Mouse (Mus musculus) MEL-GATA-1-ER (cell line): ENCODE results near the gene Pou2af1.

Source experiments
- DNase-seq: peaks from one replicate; pipeline ENCODE4 v3.0.0-alpha.2; 2012; ENCODE audit warnings: low read depth; ENCODE audit errors: extremely low read depth

The Pou2af1 gene

DNA sequence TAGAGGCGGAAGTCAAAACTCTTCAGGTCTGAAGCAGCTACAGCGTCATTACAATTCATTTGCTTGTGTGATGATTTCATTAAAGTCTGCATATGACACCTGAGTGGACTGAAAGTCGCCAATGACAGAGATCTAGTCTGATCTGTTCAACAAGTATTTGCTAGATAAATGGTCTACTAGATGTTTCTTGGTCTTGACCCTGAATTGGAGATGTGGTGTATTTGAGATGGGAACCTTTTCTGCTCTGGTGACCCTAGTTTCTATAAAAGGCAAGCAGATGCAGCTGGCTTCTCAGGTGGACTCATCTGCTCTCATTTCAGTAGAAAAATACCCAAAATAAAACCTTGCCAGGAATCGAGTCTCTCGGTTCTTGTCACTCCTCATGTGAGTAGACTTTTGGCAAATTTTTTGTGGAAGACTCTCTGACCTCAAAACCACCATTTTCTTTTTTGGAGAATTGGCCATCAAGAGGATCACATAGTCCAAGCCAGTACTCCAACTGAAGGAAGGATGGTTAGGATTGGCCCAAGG is 12.2 kb downstream of the Pou2af1 start:
- no peak for DNase-seq

DNA sequence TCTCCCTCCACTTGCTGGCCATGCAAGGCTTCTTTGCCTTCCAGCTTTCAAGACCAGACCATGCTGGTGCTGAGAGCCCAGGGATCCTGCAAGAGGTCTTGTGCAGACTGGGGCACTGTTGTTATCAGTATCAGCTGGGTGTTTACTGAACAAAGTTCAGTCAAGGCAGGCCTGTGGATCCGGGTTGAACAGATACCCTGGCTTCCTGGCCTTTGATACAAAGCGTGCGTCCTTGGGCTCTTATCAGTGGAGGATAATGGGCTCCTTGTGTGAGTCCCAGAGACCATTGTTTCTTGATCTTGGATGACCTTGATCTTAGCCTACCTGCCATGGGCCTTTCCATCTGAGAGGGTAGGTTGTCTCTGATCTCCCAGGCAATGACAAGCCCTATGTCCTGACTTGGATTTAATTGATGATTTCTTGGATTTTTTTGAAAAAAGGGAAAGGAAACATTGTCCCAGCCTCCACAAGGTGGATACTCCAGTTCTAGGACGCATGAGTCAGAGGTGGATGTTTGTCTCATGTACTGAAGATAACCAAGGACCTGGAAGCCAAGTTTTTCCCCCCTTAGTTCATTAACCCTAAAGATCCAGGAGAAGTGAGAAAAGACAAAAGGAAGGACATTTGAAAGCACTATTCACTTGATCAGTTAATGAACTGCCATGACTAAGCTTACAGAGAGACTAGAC is 17.3 kb downstream of the Pou2af1 start:
- no peak for DNase-seq

DNA sequence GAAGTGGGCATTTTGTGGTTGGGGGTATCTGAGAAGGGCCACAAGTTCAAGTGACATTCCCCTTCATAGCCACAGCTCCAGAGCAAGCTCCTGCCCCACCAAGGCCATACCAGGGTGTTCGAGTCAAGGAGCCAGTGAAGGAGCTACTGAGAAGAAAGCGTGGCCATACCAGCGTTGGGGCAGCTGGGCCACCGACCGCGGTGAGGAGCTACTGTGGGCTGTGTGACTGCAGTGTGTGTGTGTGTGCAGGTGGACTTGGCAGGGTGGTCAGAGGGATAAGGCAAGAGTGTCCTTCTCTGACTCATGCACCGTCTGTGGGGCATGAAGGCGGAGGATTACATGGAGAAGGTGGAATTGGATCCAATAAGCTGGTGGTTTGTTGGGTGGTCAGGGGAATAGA is 18.7 kb downstream of the Pou2af1 start:
- no peak for DNase-seq

DNA sequence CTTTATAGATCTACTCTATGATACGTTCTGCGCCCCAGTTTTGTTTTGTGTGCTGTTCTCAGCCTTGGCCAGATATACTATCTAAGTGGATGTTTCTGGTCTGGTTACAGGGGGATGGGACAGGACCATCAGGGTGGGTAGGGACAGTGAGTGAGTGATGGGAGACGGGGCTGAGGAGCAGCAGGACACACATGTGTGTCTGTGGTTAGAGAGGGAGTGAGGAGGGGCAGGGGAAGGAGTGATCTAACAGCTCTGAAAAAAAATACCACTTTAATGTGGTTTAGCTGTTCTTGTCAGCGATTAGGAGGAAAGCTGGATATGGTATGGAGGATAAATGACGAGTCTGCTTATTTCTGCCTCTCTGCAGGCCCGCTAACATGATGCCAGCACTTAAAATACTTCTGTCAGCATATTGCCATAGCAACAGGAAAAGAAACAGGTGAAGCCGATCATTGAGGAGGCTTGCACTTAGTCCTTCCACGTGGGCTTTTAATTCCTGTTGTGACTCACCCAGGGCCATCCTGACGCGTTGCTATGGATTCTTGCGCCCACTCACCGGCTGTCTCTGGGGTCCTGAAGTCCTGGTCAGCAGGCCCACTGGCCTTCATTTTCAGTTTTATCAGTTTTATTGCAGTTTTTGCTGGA is 25.4 kb downstream of the Pou2af1 start:
- no peak for DNase-seq

DNA sequence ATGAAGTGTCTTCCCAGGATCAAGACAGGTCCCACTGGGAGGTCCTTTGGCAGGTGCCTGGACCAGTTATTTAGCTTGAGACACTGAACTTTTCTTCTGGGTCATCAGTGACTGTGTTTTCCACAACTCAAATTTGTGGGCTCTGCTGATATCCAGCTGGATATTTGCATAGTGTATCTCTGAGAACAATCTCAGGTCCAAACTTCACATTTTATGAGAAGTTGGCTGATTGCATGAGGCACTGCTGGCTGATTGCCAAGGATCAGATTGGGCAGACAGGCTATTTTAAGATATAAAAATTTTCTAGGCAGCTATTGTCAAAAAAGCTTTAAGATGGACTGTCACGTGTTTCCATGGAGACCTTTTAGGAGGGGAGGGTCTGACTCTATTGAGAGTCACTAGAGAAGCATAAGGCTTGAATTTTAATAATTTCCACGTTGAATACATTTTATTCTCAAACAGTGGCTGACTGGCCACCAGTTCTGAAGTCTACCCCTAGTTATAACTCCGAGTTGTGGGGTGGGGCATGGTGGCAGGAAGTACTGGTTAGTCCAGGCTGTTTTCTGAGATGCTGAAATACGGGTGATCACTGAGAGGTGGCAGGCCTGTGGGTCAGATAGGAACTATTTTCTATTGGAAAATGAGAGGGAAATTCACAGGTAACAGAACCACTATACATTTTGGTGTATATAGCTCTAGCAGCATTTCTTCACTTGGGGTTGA is 43.4 kb downstream of the Pou2af1 start:
- no peak for DNase-seq

DNA sequence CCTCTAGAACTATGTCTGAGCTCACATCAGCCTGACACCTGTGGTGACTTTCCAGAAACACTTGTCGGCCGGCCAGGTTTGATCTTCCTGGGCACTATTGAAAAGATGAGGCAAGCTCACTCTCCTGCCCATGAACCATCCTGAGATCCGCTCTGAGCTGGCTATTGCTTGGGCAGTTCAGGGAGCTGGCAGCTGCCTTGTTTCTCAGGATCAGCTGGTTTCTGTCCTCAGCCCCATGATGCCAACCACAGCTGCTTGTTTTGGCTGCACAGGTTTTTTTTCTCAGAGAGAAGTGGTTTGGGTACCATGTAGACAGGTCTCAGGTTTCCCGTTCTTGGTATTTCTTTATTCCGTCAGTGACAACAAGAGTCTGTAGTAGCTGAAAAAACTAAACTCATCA is 44.9 kb downstream of the Pou2af1 start:
- no peak for DNase-seq

DNA sequence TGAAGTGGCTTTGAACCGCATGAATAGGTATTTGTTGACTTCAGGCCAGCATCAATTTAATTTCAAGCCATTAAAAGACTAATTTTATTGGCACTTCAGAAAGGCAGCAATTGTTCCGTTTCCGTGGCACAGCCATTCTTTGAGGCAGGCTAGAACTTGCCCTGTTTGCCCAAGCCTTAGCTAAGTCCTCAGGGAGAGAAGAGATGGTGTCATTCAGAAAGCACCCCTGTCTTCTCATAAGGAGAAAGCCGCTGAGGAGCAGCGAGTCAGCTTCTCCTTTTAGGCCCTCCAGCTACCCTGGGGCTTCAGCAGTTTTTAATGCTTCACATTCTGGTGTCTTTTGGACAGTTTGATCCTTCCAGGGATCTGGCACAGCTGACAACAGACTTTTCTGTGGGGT is 55.3 kb downstream of the Pou2af1 start:
- DNase-seq = no peak

DNA sequence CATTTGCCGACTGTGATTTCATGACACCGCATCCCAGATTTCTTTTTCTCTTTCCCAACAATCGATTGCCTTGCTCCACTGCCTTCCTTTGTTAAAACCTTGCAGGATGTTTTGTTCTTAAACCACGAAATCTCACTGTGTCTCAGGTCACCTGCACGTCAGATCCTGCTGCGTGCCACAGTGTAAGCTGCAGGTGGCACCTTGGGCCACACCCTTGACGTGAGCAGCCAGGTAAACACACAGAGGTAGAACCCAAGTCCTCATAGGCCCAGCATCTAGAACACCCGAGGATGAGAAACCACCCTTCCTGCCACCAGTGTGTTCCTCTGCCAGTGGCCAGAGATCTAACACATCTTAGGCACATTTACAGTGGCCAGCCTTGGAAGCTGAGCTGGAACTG is 57.6 kb downstream of the Pou2af1 start:
- no peak for DNase-seq

DNA sequence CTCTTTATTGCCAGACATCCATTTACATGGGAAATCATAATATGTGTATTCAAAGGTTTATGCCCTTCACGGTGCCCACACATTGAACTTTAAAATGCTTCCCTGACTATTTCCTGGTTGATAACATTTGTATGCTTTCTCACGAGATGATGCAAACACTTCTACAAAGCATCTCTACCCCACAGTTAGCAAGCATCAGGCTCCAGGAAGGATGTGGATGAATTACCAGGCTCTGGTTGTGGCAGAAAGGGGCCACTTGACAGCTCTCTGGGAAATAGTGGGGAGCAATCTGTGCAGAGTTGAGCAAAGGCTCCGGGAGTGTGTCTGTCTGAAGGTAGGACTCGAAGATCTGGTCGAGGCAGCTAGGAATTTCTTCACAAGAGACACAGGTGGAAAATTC is 58.6 kb downstream of the Pou2af1 start:
- no peak for DNase-seq

DNA sequence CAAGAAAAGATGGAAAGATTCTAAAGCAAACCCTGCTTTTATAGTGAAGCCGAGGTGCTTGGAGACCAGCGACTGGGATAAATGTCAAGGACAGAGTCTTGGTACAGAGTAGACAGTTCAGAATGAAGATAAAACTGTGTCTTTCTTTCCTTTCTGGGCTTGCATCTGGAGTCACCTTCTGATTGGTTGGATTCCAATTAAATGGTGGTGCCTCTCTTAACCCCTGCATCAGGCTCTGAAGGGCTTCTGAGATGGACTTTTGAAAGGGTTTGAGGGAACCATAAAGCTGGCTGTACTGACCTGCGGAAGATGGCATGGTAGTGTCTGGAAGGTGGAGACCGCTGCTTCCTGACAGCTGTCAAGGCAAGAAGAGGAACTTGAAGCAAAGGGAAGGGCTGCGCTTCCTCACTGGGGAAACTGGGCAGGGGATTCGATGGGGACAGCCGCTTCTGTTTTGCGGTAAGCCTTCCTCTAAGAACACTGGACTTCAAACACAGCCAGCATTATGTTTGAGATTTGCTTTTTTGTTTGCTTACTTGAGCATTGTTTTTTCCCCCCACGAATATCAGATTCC is 60.2 kb downstream of the Pou2af1 start:
- DNase-seq = peak; percentile 41

DNA sequence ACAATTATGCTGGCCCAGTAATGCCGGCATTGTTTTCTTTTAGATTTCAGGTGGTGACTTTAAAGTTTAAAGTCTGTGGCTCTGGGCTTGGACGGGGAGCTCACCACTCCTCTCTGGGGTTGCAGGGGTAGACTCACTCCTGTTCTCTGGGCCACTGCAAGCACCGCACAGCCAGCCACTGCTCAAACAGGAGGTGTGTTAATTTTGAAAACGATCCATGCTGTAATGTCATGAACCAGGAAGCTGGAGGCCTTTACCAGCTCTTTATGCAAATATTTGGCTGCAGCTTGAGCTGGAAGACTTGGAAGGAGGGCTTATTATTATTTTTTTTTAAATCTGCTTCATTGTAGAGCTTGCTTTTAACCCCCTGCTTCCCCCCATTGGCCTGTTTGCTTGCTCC is 61.2 kb downstream of the Pou2af1 start:
- no peak for DNase-seq

DNA sequence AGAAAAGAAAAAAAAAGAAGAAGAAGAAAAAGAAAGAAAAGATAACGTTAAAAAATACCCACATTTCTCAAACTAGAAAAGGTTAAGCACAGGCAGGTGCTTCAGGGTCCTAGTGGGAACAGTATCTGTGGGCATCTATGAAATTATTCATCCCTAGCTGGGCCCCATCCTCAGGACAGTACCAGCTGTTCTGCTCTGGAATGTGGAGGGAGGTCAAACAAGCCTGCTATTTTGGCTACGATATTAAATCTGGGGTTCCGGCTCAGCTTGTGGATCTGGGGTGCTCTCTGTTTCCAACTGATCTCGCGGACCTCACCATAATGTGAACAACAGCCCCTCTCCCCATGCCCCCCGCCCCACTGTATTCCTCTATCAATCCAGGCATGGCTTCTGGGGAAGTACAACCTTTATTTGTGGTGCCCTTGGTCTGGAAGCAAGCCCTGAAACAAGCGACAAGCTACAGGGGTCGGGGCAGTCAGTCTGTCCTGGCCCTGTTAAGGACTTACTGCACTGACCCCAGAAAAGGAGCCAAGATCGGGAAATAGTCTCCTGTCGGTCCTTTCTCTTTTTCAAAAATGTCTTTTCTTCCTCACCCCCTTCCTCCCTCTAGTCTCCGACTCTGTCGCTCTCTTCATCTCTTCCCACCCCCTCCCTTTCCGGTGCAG is 64.5 kb downstream of the Pou2af1 start:
- DNase-seq = no peak

DNA sequence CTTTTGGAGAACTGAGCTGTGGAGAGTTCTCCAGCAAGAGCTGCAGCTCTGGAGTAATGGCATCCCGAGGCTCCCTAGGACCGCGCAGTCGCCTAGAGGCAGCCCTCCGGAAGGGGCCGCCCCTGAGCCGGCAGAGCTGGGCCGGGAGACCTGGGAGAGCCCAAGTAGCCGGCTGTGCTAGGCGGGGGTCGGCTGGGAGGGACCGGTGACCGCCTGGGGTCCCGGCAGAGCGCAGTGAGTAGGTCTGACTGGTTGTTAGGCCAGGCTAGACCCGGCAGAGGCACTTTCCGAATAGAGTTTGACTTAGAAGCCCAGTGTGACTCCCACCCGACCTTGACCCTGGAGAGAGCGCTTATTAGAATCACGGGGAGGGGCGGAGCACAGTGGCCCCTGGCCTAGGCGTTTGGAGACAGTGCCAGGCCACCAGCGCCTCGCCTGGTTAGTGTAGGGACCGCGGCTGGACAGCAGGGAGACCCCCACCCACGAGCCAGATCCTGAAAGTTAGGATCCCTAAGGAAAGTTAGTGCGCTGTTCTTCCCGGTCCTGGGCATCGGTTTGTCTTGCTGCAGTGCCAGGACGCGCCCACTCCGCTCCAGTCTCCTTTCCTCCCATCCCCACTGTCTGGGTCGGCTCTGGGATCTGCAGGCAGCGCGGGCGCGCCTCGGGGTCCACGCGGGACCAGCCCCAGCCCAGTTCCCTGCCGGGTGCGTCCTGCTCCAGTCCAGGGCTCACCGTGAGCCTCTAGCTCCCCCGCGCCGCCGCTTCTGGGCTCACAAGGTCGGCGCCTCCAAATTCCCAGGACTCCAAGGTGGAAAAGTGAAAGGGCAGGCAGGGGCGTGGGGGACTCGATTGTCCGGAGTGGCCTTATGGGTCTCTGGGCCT is 65.2 kb downstream of the Pou2af1 start, which contains the start of gene Colca2:
Colca2 (minus strand) TSS at position 70 of the 882 bp plus-strand sequence.
- DNase-seq = no peak

DNA sequence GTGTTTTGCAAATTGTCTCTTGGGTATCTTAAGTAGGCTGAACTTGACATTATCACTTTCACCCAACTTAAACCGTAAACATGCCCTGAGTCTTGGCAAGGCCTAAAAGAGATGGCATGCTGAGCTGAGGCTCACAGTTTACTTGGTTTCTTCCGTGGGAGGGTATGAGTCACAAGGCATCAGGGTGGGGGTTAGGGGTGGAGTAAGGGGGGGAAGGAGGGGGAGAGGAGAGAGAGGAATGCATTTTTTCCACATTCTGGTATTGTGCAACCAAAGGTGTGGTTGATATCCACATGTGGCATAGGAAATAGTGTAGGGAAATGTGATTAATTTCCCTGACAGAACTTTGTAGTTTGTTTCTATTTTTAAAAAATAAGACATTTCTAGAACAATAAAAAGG is 72.6 kb downstream of the Pou2af1 start:
- DNase-seq = no peak
